Mouse (Mus musculus): Measurements from ENCODE around the gene Anp32e. TPM values are rescaled to one million over a fixed set of nuclear protein-coding genes. Genes with fewer than 3 reads are reported as not detected.

Anp32e gene
- polyA plus RNA-seq, 2 experiments, result 39.5 to 104 TPM

DNA sequence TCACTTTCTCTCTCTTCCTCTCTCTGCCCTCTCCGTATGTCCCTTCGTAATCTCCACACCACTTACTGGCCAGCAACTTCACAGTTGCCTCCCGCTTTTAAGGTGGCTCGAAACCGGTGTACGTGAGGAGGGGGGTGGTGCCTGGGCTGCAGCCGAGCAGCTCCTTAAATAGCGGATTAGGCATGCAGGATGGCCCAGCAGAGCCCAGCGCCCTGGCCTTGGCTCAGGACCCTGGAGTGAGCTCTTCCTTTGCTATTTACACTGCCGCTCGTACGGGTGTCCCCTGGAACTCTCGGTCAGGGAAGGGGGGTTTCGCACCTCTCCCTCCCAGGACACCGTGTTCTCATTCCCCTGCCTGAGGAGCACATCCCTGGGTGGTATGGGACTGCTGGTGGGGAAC lies 24.5 kb upstream of the Anp32e start, which contains the start of gene Car14:
Gene Car14 (minus strand): TSS at position 124 of the 400 bp plus-strand sequence.
- WGBS (ENCODE audit: insufficient replicate concordance), result 1% methylated on average over 15 of the region's 15 CpGs
- peak within 1 kb of the TSS; percentile 60 for H3K4me2 ChIP-seq (ENCODE audit: low read depth)
- peaks cover 0 to 14% of the 10 kb centered on the region in 2 experiments; a peak in 2 of 4 replicates for H3K4me1 ChIP-seq (replicated peaks; ENCODE audit: control insufficient read depth in 2 of 2, insufficient read depth in 2 of 2, low read length in 1 of 2)
- peaks cover 47% of the 10 kb centered on the region for H3K27me3 ChIP-seq (ENCODE audit: control insufficient read depth, insufficient read depth, low read length)
- ATAC-seq (ENCODE audit: insufficient read depth), result no peak
- H3K9me3 ChIP-seq (ENCODE audit: control insufficient read depth, low read length), result no peaks in the 10 kb centered on the region
- H3K27ac ChIP-seq, result peak within 1 kb of the TSS; percentile 34
- no peak for DNase-seq (ENCODE audit: low read depth in 3 of 3, low spot score in 3 of 3)
- peak within 1 kb of the TSS; percentile 13; the same call in 1 of the 2 replicates for H3K9ac ChIP-seq (replicated peaks)
- no peak for TF ChIP-seq EP300 (IDR thresholded peaks at IDR 0.05; ENCODE audit: low read depth)
- no peak for TF ChIP-seq CTCF (IDR thresholded peaks at IDR 0.05; ENCODE audit: low read depth)
- H3K36me3 ChIP-seq (replicated peaks; ENCODE audit: control insufficient read depth, insufficient read depth, low read depth), result no peaks in the 10 kb centered on the region
- H3K4me3 ChIP-seq (ENCODE audit: insufficient read depth in 1 of 2, low read depth in 2 of 2, low read length in 2 of 2), result peak within 1 kb of the TSS; percentile 33 to 39

DNA sequence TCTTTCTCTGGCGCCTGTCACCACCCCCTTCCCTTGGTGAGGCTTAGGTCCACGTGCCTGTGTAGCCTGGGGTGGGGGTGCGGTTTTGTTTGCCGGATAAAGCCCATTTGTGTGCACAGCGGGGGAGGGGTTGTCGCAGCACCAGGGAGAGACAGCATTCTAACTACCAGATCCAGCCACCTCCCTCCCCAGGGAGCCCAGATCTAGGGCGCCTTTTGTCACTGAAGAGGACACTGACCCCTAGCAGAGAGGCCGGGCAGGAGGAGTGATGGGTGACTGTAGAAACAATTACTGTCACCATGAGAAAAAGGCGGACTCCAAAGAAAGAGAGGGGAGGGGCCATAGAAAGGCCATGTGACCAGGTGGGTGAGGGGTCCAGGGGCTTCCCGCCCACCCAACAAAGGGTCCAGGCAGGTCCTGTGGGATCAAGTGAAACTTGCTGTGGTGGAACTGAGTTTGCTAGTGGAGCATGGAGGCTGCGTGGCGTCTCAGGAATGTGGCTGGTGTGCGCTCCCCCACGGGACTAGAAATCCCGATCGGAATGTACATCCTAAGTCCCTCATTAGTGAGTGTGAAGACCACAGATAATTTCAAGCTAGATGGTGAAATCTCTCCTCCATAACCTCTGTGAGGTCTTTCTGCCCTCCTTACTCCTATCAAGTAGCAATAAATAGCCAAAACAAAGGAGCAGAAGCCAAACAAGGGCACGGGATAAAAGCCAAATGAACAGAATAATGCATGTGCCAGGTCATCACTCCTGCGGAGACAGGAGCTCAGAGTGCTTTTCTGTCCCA lies 23.7 kb upstream of the Anp32e start:
- under 1% methylated on average over 18 of the region's 18 CpGs for WGBS (ENCODE audit: insufficient replicate concordance)
- peaks cover 47% of the 10 kb centered on the region for H3K27me3 ChIP-seq (ENCODE audit: control insufficient read depth, insufficient read depth, low read length)
- peak overlapping the region; percentile 33 to 39 for H3K4me3 ChIP-seq (ENCODE audit: insufficient read depth in 1 of 2, low read depth in 2 of 2, low read length in 2 of 2)

DNA sequence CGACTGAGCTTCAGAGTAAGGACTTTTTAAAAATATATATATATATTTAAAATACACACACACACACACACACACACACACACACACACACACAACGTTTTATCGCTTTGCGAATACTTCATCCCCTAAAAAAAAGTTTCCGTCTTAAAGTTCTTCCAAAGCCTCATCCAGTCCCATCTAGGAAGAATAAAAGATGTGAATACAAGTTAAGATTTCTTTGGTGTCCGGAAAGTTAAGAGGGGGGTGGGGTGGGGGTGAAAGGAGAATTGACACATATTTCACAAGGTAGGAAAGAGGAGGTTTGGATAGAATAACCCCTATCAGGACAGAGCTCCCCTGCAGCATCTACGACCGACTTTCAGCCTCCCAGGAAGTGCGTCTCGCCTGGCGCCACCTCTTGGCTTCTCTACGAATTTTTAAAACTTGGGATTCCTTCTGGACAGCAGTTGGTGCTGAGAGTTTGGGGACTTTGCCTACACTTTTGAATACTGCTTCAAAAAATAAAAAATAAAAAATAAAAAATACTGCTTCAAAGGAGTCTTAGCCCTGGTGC lies 23.0 kb upstream of the Anp32e start:
- peak overlapping the region; percentile 21 to 25; a peak in 3 of 4 replicates for H3K4me3 ChIP-seq (ENCODE audit: insufficient read depth in 1 of 2, low read depth in 2 of 2, low read length in 2 of 2)
- ATAC-seq (ENCODE audit: insufficient read depth) (no peak), DNase-seq (ENCODE audit: low read depth in 3 of 3, low spot score in 3 of 3) (no peak)
- H3K36me3 ChIP-seq (replicated peaks; ENCODE audit: control insufficient read depth, insufficient read depth, low read depth), result no peaks in the 10 kb centered on the region
- peak; percentile 63 for TF ChIP-seq CTCF (IDR thresholded peaks at IDR 0.05; ENCODE audit: low read depth)
- TF ChIP-seq EP300 (IDR thresholded peaks at IDR 0.05; ENCODE audit: low read depth), result no peak
- no peak overlapping the region for H3K27ac ChIP-seq
- H3K4me2 ChIP-seq (ENCODE audit: low read depth), result peak overlapping the region; percentile 60
- no peaks in the 10 kb centered on the region for H3K9me3 ChIP-seq (ENCODE audit: control insufficient read depth, low read length)
- WGBS (ENCODE audit: insufficient replicate concordance), result under 1% methylated on average over 12 of the region's 12 CpGs
- H3K4me1 ChIP-seq (replicated peaks; ENCODE audit: control insufficient read depth in 2 of 2, insufficient read depth in 2 of 2, low read length in 1 of 2), result peaks cover 0 to 14% of the 10 kb centered on the region in 2 experiments; a peak in 2 of 4 replicates
- no peak overlapping the region for H3K9ac ChIP-seq (replicated peaks)
- peaks cover 47% of the 10 kb centered on the region for H3K27me3 ChIP-seq (ENCODE audit: control insufficient read depth, insufficient read depth, low read length)

More for the DNA sequence above, 23.7 kb upstream of the Anp32e start:
- no peak overlapping the region for H3K27ac ChIP-seq
- H3K9me3 ChIP-seq (ENCODE audit: control insufficient read depth, low read length), result no peaks in the 10 kb centered on the region
- no peak overlapping the region for H3K9ac ChIP-seq (replicated peaks)
- no peaks in the 10 kb centered on the region for H3K36me3 ChIP-seq (replicated peaks; ENCODE audit: control insufficient read depth, insufficient read depth, low read depth)
- H3K4me2 ChIP-seq (ENCODE audit: low read depth), result peak overlapping the region; percentile 60
- peak; percentile 56; the same call in 1 of the 2 replicates for ATAC-seq (ENCODE audit: insufficient read depth)
- no peak for DNase-seq (ENCODE audit: low read depth in 3 of 3, low spot score in 3 of 3)
- H3K4me1 ChIP-seq (replicated peaks; ENCODE audit: control insufficient read depth in 2 of 2, insufficient read depth in 2 of 2, low read length in 1 of 2), result peaks cover 0 to 14% of the 10 kb centered on the region in 2 experiments; a peak in 2 of 4 replicates
- no peak for TF ChIP-seq EP300 (IDR thresholded peaks at IDR 0.05; ENCODE audit: low read depth)

DNA sequence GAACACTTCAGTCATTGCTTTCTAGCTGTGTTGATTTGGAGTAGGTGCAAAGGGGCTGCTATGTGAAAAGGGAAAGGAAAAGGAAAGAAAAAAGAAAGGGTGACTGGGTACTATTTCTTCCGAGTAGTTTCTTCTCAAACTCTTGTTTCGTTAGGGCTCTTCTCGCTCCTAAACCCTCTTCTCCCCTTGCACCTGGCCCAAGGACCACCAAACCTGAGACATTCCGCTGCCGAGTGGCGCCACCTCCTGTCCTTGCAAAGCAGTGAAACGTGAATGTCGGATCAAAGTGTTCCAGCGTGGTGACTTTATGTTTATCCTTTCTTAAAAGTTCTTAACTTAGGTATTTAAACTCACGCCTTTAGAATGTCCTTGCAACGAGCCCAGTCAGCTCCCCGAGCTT lies 22.2 kb upstream of the Anp32e start:
- under 1% methylated on average over 12 of the region's 12 CpGs for WGBS (ENCODE audit: insufficient replicate concordance)
- Histone ChIP-seq H3K4me3 (ENCODE audit: insufficient read depth in 1 of 2, low read depth in 2 of 2, low read length in 2 of 2) (peak overlapping the region; percentile 9 to 25; a peak in 2 of 4 replicates), H3K4me2 (ENCODE audit: low read depth) (peak overlapping the region; percentile 60), H3K27ac (no peak overlapping the region), H3K27me3 (ENCODE audit: control insufficient read depth, insufficient read depth, low read length) (peaks cover 41% of the 10 kb centered on the region), H3K36me3 (replicated peaks; ENCODE audit: control insufficient read depth, insufficient read depth, low read depth) (no peaks in the 10 kb centered on the region), H3K4me1 (replicated peaks; ENCODE audit: control insufficient read depth in 2 of 2, insufficient read depth in 2 of 2, low read length in 1 of 2) (peaks cover 0 to 14% of the 10 kb centered on the region in 2 experiments; a peak in 2 of 4 replicates), H3K9ac (replicated peaks) (no peak overlapping the region), H3K9me3 (ENCODE audit: control insufficient read depth, low read length) (no peaks in the 10 kb centered on the region)
- DNase-seq (ENCODE audit: low read depth in 3 of 3, low spot score in 3 of 3) (no peak), ATAC-seq (ENCODE audit: insufficient read depth) (no peak)
- no peak for TF ChIP-seq EP300 (IDR thresholded peaks at IDR 0.05; ENCODE audit: low read depth)
- peak; percentile 87 for TF ChIP-seq CTCF (IDR thresholded peaks at IDR 0.05; ENCODE audit: low read depth)

DNA sequence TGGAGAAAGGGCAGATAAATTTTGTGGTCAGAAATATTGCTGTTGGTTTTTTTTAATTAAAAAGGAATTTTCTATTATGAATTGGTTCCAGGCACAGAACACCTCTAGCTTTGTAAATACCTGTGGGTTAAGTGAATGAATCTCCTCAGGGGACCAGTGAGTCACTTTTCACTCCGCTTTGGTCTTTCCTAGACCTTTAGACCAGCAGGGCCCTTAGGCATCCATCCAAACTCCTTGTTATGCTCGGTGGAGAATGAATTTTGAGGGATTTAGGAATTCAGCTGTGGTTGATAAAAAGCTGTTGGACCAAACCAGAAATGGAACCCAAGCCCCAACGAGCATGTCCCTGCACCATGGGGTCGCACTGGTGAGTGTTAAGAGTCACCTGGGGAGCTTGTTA lies 21.4 kb upstream of the Anp32e start:
- Histone ChIP-seq H3K9ac (replicated peaks) (no peak overlapping the region), H3K27me3 (ENCODE audit: control insufficient read depth, insufficient read depth, low read length) (peaks cover 41% of the 10 kb centered on the region), H3K4me3 (ENCODE audit: insufficient read depth in 1 of 2, low read depth in 2 of 2, low read length in 2 of 2) (no peak overlapping the region), H3K27ac (no peak overlapping the region), H3K4me1 (replicated peaks; ENCODE audit: control insufficient read depth in 2 of 2, insufficient read depth in 2 of 2, low read length in 1 of 2) (peaks cover 0 to 14% of the 10 kb centered on the region in 2 experiments; a peak in 2 of 4 replicates), H3K9me3 (ENCODE audit: control insufficient read depth, low read length) (no peaks in the 10 kb centered on the region), H3K36me3 (replicated peaks; ENCODE audit: control insufficient read depth, insufficient read depth, low read depth) (no peaks in the 10 kb centered on the region), H3K4me2 (ENCODE audit: low read depth) (no peak overlapping the region)
- DNase-seq (ENCODE audit: low read depth in 3 of 3, low spot score in 3 of 3), result no peak
- WGBS (ENCODE audit: insufficient replicate concordance), result 38% methylated on average over 4 of the region's 4 CpGs
- no peak for TF ChIP-seq CTCF (IDR thresholded peaks at IDR 0.05; ENCODE audit: low read depth)
- no peak for TF ChIP-seq EP300 (IDR thresholded peaks at IDR 0.05; ENCODE audit: low read depth)
- no peak for ATAC-seq (ENCODE audit: insufficient read depth)
